In genomic region chr6:33405562-33406275, GRCm38 (mm10) we compare ENCODE assay signal across 9 mouse cellular contexts.
DNase-seq lines count a peak whose midpoint lies in the region; ATAC-seq and TF ChIP-seq lines count a peak whose summit lies in the region.
"Had no signal": no experiment of that assay in that cellular context is flagged by ENCODE, and none has a peak within 500 bp of the region (broad histone marks: within the 10 kb centered on the region; RNA-seq: fewer than 3 reads in every experiment).

No protein-coding gene starts in this region.

- H3K9me3 ChIP-seq in intestine, postnatal 0 days (ENCODE audit: control insufficient read depth) = no peaks in the 10 kb centered on the region
- H3K9me3 ChIP-seq in intestine, embryonic 15.5 days = no peaks in the 10 kb centered on the region
- no peaks in the 10 kb centered on the region for H3K9me3 ChIP-seq in forebrain, embryonic 16.5 days (ENCODE audit: control insufficient read depth, low read length)

- 69% methylated on average over 4 of the region's 4 CpGs for WGBS in intestine, postnatal 0 days
- 64% methylated on average over 4 of the region's 4 CpGs for WGBS in intestine, embryonic 15.5 days
- 24% methylated on average over 4 of the region's 4 CpGs for WGBS in forebrain, embryonic 16.5 days

- no peaks in the 10 kb centered on the region for H3K4me1 ChIP-seq in intestine, postnatal 0 days (replicated peaks; ENCODE audit: control insufficient read depth, insufficient read depth, low read length)
- no peaks in the 10 kb centered on the region for H3K4me1 ChIP-seq in intestine, embryonic 15.5 days (replicated peaks)
- peaks cover 13% of the 10 kb centered on the region for H3K4me1 ChIP-seq in forebrain, embryonic 16.5 days (replicated peaks; ENCODE audit: control insufficient read depth, insufficient read depth, low read length)

- peak; percentile 69 for TF ChIP-seq CTCF in intestine, postnatal 0 days (IDR thresholded peaks at IDR 0.05; ENCODE audit: low read depth)

- H3K27ac ChIP-seq in intestine, postnatal 0 days (ENCODE audit: low read depth, low read length) = no peak overlapping the region
- H3K27ac ChIP-seq in intestine, embryonic 15.5 days = no peak overlapping the region
- H3K27ac ChIP-seq in forebrain, embryonic 16.5 days (ENCODE audit: low read length) = no peak overlapping the region

- peak; percentile 49; the same call in 1 of the 2 replicates for ATAC-seq in cerebellum, adult (ENCODE audit: insufficient number of reproducible peaks, low FRiP score, low TSS enrichment)
- no peak for ATAC-seq in intestine, postnatal 0 days
- ATAC-seq in intestine, embryonic 15.5 days = no peak
- ATAC-seq in forebrain, embryonic 16.5 days = peak; percentile 58; the same call in 1 of the 2 replicates

- H3K4me2 ChIP-seq in intestine, postnatal 0 days (replicated peaks; ENCODE audit: low read depth) = no peak overlapping the region
- no peak overlapping the region for H3K4me2 ChIP-seq in intestine, embryonic 15.5 days (replicated peaks)
- no peak overlapping the region for H3K4me2 ChIP-seq in forebrain, embryonic 16.5 days (ENCODE audit: low read length)

- DNase-seq in cerebellum, postnatal 4 days (ENCODE audit: low spot score in 2 of 2) = no peak
- peak; percentile 57 for DNase-seq in 416B (ENCODE audit: low read depth)
- no peak for DNase-seq in c-Kit-positive CD71-positive TER-119-positive erythroid progenitor cells, embryonic 14.5 days (ENCODE audit: low spot score)
- no peak for DNase-seq in spleen, adult 18-20 months
- DNase-seq: kidney, adult 11 months had no signal

- H3K9ac ChIP-seq in intestine, postnatal 0 days (ENCODE audit: low read depth, low read length) = no peak overlapping the region
- H3K9ac ChIP-seq in intestine, embryonic 15.5 days = no peak overlapping the region
- no peak overlapping the region for H3K9ac ChIP-seq in forebrain, embryonic 16.5 days (replicated peaks; ENCODE audit: low read depth, low read length)

- H3K4me3 ChIP-seq in intestine, postnatal 0 days (ENCODE audit: low read depth, low read length) = no peak overlapping the region
- no peak overlapping the region for H3K4me3 ChIP-seq in intestine, embryonic 15.5 days (replicated peaks)
- H3K4me3 ChIP-seq in forebrain, embryonic 16.5 days (replicated peaks; ENCODE audit: low read length) = no peak overlapping the region

- H3K36me3 ChIP-seq in intestine, postnatal 0 days (ENCODE audit: control insufficient read depth, insufficient read depth) = no peaks in the 10 kb centered on the region
- no peaks in the 10 kb centered on the region for H3K36me3 ChIP-seq in intestine, embryonic 15.5 days
- H3K36me3 ChIP-seq in forebrain, embryonic 16.5 days (ENCODE audit: control insufficient read depth, insufficient read depth) = no peaks in the 10 kb centered on the region

- H3K27me3 ChIP-seq in intestine, postnatal 0 days (replicated peaks; ENCODE audit: control insufficient read depth, insufficient read depth, low read length) = no peaks in the 10 kb centered on the region
- H3K27me3 ChIP-seq in intestine, embryonic 15.5 days (replicated peaks) = no peaks in the 10 kb centered on the region
- H3K27me3 ChIP-seq in forebrain, embryonic 16.5 days (replicated peaks; ENCODE audit: control insufficient read depth, insufficient read depth, low read length) = no peaks in the 10 kb centered on the region

Comparison
In these comparisons a context has a peak if more than half of its experiments do, and no peak if none do; other contexts are left out.
1. ATAC-seq: peak in cerebellum, adult (single experiment) and forebrain, embryonic 16.5 days (single experiment); none in intestine, postnatal 0 days (single experiment) and intestine, embryonic 15.5 days (single experiment).